Mouse (Mus musculus) liver, postnatal 0 days (tissue): ENCODE results near the gene Trim40. TPM values are rescaled to one million over a fixed set of nuclear protein-coding genes. Genes with fewer than 3 reads are reported as not detected.
A peak's percentile ranks its signal among the peaks of the same experiment; 100 is the strongest.
"Not testable (repeated sequence)": the region's sequence is repeated elsewhere in the genome, so short reads cannot be mapped to it uniquely, and the experiment has no call there.

Experiments used
- ATAC-seq: fragments of 200-750 bp; cut with Nextera tagmentation; 2 replicates; pipeline ENCODE4 v1.8.0; 2017; ENCODE audit warnings: mild to moderate bottlenecking, moderate library complexity
- DNase-seq: peaks from one replicate; pipeline ENCODE4 v3.0.0-alpha.2; 2016
- H3K27ac ChIP-seq: fragments of 300-500 bp; sonication (generic); 2 replicates; pipeline ENCODE4 v1.5.1; 2014; ENCODE audit warnings: antibody characterized with exemption, moderate library complexity, mild to moderate bottlenecking, low read depth
- H3K27me3 ChIP-seq: fragments of 300-500 bp; sonication (generic); 2 replicates; pipeline ENCODE4 v1.6.1; 2014; ENCODE audit warnings: low read length, control low read depth, mixed read lengths; ENCODE audit not compliant: insufficient read depth
- H3K36me3 ChIP-seq: fragments of 300-500 bp; sonication (generic); replicated peaks from 2 replicates; pipeline ENCODE4 v1.6.1; 2014; ENCODE audit warnings: mild to moderate bottlenecking, control low read depth, low read length, moderate library complexity, mixed read lengths; ENCODE audit not compliant: insufficient read depth
- H3K4me1 ChIP-seq: fragments of 300-500 bp; sonication (generic); 2 replicates; pipeline ENCODE4 v1.6.1; 2014; ENCODE audit warnings: antibody characterized with exemption, mild to moderate bottlenecking, control low read depth; ENCODE audit not compliant: insufficient read depth
- H3K4me2 ChIP-seq: fragments of 300-500 bp; sonication (generic); 2 replicates; pipeline ENCODE4 v1.6.1; 2014; ENCODE audit warnings: low read depth, mild to moderate bottlenecking, low read length, moderate library complexity, mixed read lengths
- H3K4me3 ChIP-seq: fragments of 300-500 bp; sonication (generic); 2 replicates; pipeline ENCODE4 v1.5.1; 2014; ENCODE audit warnings: low read depth, low read length
- H3K9ac ChIP-seq: fragments of 300-500 bp; sonication (generic); replicated peaks from 2 replicates; pipeline ENCODE4 v1.6.1; 2014; ENCODE audit warnings: mild to moderate bottlenecking, moderate library complexity
- H3K9me3 ChIP-seq: fragments of 300-500 bp; sonication (generic); 2 replicates; pipeline ENCODE4 v1.6.1; 2016; ENCODE audit warnings: mild to moderate bottlenecking, control low read depth, low read length, mixed read lengths
- CTCF ChIP-seq: sonication (generic); IDR thresholded peaks from 2 replicates; pipeline ENCODE4 v1.5.1; 2016; ENCODE audit warnings: antibody characterized with exemption, low read depth
- EP300 ChIP-seq: IDR thresholded peaks from 2 replicates; pipeline ENCODE4 v1.6.1; 2016; ENCODE audit warnings: antibody characterized with exemption, low read depth, mild to moderate bottlenecking
- WGBS: fragments of 180-500 bp; shearing (Covaris S2); extraction: QIAGEN DNeasy Blood & Tissue Kit; methylation state at CpG from one replicate; pipeline ENCODE4 v1.1.7; 2014; ENCODE audit not compliant: insufficient replicate concordance; 5-methylcytosine and 5-hydroxymethylcytosine counted together
- polyA plus RNA-seq: library from polyadenylated mRNA; unstranded; fragments of >200 nt; fragmentation: Nextera tagmentation; extraction: Ambion mirVana; gene quantifications from 2 replicates; pipeline ENCODE4 v1.2.1, GENCODE M21; 2015

Trim40 gene
- polyA plus RNA-seq, 1 experiment from 2014 or later, result not detected

DNA sequence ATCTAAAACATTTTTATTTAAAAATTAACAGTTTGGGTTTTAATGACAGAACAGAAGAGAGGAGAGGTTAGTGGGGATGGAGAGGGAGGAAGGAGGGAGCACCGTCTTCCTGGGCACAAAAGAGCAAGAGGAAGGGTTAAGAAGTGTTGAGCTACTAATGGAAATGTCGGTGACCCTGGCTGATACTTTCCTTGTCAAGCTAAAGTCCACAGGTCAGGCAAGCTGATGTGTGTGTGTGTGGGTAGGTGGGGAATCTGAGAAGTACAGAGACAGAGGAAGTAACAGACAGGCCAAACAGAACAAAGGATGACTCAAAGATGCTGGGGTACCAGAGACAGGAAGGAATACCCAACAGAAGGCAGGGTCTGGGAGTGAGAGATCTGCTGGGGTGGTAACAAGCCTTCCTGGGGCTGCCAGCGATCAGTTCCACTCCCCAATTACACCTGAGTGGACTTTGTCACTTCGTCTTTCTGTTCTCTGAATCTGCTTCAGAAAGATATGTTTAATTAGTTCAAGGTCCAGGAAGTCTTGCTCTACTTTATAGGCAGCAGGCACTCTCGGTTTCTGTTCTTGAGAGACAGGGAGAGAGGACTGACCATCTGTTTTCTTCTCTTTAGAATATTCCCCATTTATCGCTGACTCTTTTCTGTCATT is 7.8 kb upstream of the Trim40 start, which contains the start of gene Trim31:
Gene Trim31, plus strand, starts transcription at position 567 of the 654 bp plus-strand sequence.
- H3K36me3 ChIP-seq, result no peaks in the 10 kb centered on the region
- TF ChIP-seq CTCF (no peak), EP300 (no peak)
- H3K9me3 ChIP-seq, result no peaks in the 10 kb centered on the region
- H3K4me3 ChIP-seq, result no peak within 1 kb of the TSS
- no peaks in the 10 kb centered on the region for H3K27me3 ChIP-seq
- no peak within 1 kb of the TSS for H3K27ac ChIP-seq
- H3K4me2 ChIP-seq, result no peak within 1 kb of the TSS
- no peak for ATAC-seq
- no peak within 1 kb of the TSS for H3K9ac ChIP-seq
- WGBS, result 57% methylated on average over 6 of the region's 6 CpGs
- no peaks in the 10 kb centered on the region for H3K4me1 ChIP-seq
- no peak for DNase-seq

DNA sequence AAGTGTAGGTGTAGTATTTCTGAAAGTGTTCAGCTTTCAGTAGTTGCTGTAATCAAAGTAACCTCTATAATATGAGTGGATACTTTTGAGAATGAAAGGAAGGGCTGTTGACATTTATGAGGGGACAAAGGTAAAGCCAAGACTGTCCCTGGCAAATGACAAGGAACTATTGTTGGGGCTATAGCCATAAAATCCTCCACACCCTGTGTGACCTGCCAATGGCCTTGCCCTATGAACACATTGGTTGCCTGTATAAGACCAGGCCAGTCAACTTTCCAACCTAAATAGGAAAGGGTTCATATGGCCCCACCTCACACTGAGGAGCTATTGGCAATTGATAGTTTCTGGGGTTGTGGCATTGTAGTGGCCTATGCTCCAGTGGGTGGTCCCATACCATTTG is 7.1 kb upstream of the Trim40 start:
- no peaks in the 10 kb centered on the region for H3K27me3 ChIP-seq
- DNase-seq (no peak), ATAC-seq (no peak)
- no peak overlapping the region for H3K27ac ChIP-seq
- H3K4me3 ChIP-seq, result no peak overlapping the region
- no peak overlapping the region for H3K9ac ChIP-seq
- no peaks in the 10 kb centered on the region for H3K9me3 ChIP-seq
- TF ChIP-seq EP300, result no peak
- TF ChIP-seq CTCF, result no peak
- H3K4me1 ChIP-seq, result no peaks in the 10 kb centered on the region
- H3K36me3 ChIP-seq, result no peaks in the 10 kb centered on the region
- H3K4me2 ChIP-seq, result no peak overlapping the region

DNA sequence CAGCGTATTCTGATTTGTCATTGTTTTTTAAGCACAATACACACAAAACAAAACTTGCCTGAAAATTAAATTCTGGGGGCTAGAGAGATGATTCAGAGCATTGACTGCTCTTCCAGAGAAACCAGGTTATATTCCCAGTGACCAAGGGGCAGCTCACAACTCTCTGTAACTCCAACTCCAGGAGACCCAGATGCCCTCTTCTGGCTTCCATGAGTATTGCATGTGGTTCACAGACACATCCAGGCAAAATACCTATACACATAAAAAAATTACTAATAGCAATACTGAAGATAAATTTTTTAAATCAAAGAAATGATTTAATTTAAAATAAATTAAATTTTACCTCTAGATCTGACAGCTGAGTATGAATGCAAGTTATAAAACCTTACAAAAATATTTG is 6.7 kb upstream of the Trim40 start:
- ATAC-seq (no peak), DNase-seq (peak; percentile 55)
- no peak overlapping the region for H3K27ac ChIP-seq
- H3K9ac ChIP-seq, result no peak overlapping the region
- WGBS, result 78% methylated on average over 1 of the region's 1 CpGs
- TF ChIP-seq EP300 (no peak), CTCF (peak; percentile 75)
- H3K9me3 ChIP-seq, result no peaks in the 10 kb centered on the region
- no peak overlapping the region for H3K4me2 ChIP-seq
- peaks cover 3% of the 10 kb centered on the region; the same call in 1 of the 2 replicates for H3K27me3 ChIP-seq
- H3K36me3 ChIP-seq, result no peaks in the 10 kb centered on the region
- no peak overlapping the region for H3K4me3 ChIP-seq
- no peaks in the 10 kb centered on the region for H3K4me1 ChIP-seq

DNA sequence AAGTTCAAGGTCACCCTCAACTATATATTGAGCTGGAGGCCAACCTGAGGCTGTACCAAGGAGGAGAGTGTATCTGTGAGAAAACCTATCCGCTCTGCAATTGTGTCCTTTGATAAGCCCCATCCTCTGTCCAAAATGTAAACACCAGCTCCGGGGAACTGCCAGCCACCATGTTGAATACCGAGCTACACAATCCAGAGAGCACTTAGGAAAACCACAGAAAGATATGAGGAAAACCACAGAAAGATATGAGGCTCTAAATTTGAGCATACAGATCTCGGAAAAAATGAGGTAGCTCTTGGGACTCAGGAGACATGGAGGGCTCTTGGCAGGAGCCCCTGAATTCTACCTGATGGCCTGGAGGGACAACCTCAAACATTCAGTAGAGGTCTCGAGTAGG is 3.5 kb upstream of the Trim40 start:
- ATAC-seq (no peak), DNase-seq (no peak)
- no peak overlapping the region for H3K27ac ChIP-seq
- H3K9ac ChIP-seq, result no peak overlapping the region
- H3K4me2 ChIP-seq, result no peak overlapping the region
- no peaks in the 10 kb centered on the region for H3K36me3 ChIP-seq
- 27% methylated on average over 5 of the region's 5 CpGs for WGBS
- H3K4me1 ChIP-seq, result no peaks in the 10 kb centered on the region
- H3K9me3 ChIP-seq, result no peaks in the 10 kb centered on the region
- TF ChIP-seq EP300 (no peak), CTCF (no peak)
- no peak overlapping the region for H3K4me3 ChIP-seq
- peaks cover 4% of the 10 kb centered on the region; the same call in 1 of the 2 replicates for H3K27me3 ChIP-seq

DNA sequence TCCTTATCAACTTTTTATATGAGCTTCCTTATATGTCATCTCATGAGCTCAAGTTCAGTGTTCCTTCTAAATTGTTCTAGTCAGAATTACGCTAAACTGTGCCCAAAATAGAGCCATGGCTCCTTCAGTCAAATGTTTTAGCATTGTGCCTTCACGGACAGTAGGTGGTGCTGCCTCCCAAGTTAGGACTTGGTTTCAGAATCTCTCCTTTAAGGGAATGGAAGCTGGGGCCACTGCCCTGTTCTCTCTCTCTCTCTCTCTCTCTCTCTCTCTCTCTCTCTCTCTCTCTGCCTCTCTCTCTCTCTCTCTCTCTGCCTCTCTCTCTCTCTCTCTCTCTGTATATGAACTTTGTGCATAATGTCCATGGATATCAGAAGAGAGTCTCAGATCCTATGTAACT is 2.4 kb upstream of the Trim40 start:
- Histone ChIP-seq H3K36me3 (no peaks in the 10 kb centered on the region), H3K27ac (no peak overlapping the region), H3K9ac (no peak overlapping the region), H3K4me2 (no peak overlapping the region), H3K9me3 (no peaks in the 10 kb centered on the region), H3K27me3 (peaks cover 4% of the 10 kb centered on the region; the same call in 1 of the 2 replicates), H3K4me3 (no peak overlapping the region), H3K4me1 (no peaks in the 10 kb centered on the region)
- peak; percentile 85 for TF ChIP-seq CTCF
- TF ChIP-seq EP300, result no peak
- ATAC-seq (no peak), DNase-seq (peak; percentile 41)
- WGBS, result 5% methylated on average over 2 of the region's 2 CpGs

DNA sequence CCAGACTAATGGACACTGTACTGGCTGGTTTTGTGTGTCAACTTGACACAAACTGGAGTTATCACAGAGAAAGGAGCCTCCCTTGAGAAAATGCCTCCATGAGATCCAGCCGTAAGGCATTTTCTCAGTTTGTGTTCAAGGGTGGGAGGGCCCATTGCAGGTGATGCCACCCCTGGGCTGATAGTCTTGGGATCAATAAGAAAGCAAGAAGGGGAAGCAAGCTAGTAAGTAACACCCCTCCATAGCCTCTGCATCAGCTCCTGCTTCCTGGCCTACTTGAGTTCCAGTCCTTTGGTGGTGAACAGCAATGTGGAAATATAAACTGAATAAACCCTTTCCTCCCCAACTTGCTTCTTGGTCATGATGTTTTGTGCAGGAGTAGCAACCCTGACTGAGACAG is 1.6 kb upstream of the Trim40 start:
- not testable (repeated sequence) for H3K4me1 ChIP-seq, H3K27me3 ChIP-seq, DNase-seq, ATAC-seq, H3K9ac ChIP-seq, H3K9me3 ChIP-seq, H3K27ac ChIP-seq, H3K36me3 ChIP-seq, H3K4me2 ChIP-seq, H3K4me3 ChIP-seq
- 87% methylated on average over 1 of the region's 1 CpGs for WGBS
